Mouse (Mus musculus): ENCODE measurements around the gene Adgrf2.

The Adgrf2 gene

GRCm38 (mm10) chr17:42741801-42742217, at the start of gene Adgrf2:
Gene Adgrf2 (minus strand): TSS chr17:42742179.
- DNase-seq (ENCODE audit: low spot score in 2 of 2): no peak

DNA sequence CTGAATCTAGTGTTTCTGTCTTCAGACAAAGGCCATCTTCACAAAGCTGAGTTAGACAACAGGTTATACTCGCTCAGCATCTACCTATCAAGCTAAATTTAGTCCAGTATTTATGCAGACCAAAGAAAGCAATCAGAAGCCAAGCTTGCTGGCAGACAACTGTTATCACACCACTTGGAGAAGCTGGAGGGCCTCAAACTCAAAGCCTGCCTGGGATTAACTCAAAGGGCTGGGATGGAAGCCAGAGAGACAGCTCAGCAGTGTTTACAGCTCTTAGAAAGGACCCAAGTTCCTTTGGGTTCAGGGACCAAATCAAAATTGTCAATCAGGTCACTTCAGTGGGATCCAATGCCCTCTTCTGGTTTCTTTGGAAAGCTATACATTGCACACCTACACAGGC, 48.8 kb upstream of the Adgrf2 start:
- DNase-seq (ENCODE audit: low spot score in 2 of 2): no peak

GRCm38 (mm10) chr17:42789723-42790122, 47.7 kb upstream of the Adgrf2 start:
- no peak for DNase-seq (ENCODE audit: low spot score in 2 of 2)

DNA sequence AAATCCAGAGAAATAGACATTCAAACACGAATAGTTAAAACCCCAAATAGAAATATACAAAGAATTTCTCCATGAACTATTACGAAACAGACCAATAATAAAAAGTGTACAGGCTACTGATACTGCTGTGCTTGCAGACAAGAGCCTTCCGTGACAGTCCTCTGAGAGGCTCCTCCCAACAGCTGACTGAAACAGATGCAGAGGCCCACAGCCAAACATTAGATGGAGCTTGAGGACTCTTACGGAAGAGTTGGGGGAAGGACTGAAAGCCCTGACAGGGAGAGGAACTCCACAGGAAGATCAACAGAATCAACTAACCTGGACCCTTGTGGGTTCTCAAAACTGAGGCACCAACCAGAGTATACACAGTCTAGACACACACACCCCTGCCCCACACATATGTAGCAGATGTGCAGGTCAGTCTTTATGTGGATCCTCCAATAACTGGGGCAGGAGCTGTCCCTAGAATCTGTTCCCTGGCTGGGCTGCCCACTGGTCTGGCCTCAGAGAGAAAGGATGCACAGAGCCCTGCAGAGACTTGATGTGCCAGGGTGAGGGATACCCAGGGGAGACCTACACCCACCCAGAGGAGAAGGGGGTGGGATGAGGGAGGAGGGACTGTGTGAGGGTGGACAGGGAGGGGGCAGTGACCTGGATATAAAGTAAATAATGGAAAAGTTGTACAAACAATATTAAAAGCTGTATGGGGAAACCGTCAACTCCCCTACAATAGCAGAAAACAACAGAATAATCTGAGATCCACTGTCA, 46.9 kb upstream of the Adgrf2 start:
- DNase-seq (ENCODE audit: low spot score in 2 of 2): no peak

- peak in 1 of 2 experiments; percentile 61 for DNase-seq (ENCODE audit: low spot score in 2 of 2)
Observed at GRCm38 (mm10) chr17:42782156-42782757, 40.3 kb upstream of the Adgrf2 start.

DNA sequence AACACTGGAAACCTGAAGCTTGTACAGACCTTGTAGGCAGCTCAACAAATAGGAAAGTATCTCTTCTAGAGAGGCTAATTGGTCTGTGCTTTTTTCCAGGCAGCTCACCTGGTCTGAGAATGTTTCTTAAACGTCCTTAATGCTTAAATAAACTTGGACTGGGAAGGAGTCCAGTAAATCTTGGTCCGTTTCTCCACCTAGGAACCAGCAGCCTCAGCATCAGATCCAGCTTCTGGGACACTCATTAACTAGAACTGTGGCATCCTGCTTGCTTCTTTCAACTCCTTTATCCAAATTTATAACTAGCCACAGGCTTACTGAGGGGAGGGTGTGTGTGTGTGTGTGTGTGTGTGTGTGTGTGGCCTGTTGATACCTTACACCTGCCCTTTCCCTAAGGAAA, 11.8 kb upstream of the Adgrf2 start:
- DNase-seq (ENCODE audit: low spot score in 2 of 2): no peak

GRCm38 (mm10) chr17:42752173-42752572, 10.2 kb upstream of the Adgrf2 start:
- no peak for DNase-seq (ENCODE audit: low spot score in 2 of 2)

- no peak for DNase-seq (ENCODE audit: low spot score in 2 of 2)
Observed at GRCm38 (mm10) chr17:42745657-42746420, 3.9 kb upstream of the Adgrf2 start.

- no peak for DNase-seq (ENCODE audit: low spot score in 2 of 2)
Observed at GRCm38 (mm10) chr17:42742823-42743222, 844 bp upstream of the Adgrf2 start.

DNA sequence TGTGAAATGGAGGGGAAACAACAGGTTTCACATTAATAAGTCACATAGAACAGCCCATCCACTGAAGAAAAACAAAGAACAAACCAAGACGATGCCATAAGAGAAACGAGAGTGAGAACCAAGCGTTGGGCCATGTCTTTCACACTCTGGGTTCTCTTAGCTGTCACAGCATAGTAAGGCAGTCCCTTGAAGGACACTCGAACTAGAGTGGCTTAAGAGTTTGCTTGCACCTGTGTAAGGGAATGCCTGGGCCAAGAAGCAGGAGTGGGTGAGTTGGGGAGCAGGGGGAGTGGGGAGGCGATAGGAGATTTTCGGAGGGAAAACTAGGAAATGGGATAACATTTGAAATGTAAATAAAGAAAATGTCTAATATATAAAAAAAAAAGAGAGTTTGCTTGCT, 3.2 kb downstream of the Adgrf2 start:
- DNase-seq (ENCODE audit: low spot score in 2 of 2): no peak

DNA sequence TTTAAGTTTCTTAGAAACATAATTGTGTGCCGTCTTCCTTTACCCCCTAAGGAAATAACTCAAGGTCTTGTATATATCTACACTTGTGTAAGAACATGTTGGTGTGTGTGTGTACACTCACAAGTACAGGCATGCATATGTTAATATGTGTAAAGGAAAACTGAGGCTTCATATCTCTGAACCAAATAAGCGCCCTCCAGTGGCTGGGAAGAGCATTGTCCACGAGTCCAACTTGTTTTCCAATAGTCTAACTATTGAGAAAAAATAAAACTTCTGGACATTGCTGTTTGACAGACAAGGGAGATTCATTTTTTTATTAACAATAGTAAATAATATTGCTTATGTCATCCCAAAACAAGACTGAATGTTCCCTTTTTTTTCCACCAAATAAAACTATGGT, 24.8 kb downstream of the Adgrf2 start:
- DNase-seq (ENCODE audit: low spot score in 2 of 2): no peak

- DNase-seq (ENCODE audit: low spot score in 2 of 2): no peak
Observed at GRCm38 (mm10) chr17:42714991-42715390, 27.0 kb downstream of the Adgrf2 start.

DNA sequence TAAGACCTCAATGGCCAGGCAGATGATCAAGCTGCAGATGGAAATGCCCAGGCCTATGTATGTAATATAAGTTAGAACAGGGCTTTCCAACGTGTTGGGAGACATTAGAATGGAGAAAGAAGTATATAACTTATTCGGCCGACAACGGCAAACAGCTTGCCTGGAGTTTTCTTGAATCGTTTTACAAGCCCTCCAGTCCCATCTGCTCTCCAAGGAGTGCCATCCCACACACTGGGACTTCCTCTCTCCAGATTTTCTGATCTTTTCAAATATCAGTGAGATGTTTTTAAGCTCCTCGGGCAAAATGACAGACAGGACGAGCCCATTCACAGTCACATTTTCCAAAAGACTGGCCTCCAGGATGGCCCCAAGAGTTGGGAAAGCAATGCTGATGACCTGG, 31.3 kb downstream of the Adgrf2 start:
- no peak for DNase-seq (ENCODE audit: low spot score in 2 of 2)

DNA sequence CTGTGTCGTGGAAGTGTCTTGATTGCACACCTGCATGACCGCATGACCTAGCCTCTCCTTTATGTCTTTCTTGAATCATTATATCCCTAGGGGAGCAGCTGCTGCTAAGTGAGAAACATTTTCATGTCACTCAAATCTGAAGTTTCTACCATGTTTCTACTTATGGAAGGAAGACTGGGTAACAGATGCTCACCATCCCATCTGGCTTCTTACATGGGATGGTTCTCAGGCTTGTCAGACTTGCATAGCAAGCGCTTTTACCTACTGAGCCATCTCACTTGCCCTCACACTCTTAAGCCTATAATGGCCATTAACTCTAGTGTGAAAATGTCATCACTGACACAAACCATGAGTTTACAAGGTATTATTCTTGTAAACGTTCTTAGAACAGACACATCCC, 36.4 kb downstream of the Adgrf2 start:
- DNase-seq (ENCODE audit: low spot score in 2 of 2): no peak

GRCm38 (mm10) chr17:42702198-42702597, 39.8 kb downstream of the Adgrf2 start:
- no peak for DNase-seq (ENCODE audit: low spot score in 2 of 2)

- no peak for DNase-seq (ENCODE audit: low spot score in 2 of 2)
Observed at GRCm38 (mm10) chr17:42694730-42695129, 47.2 kb downstream of the Adgrf2 start.

- no peak for DNase-seq (ENCODE audit: low spot score in 2 of 2)
Observed at GRCm38 (mm10) chr17:42692136-42692535, 49.8 kb downstream of the Adgrf2 start, which contains the start of gene Adgrf4. Gene Adgrf4 (minus strand): TSS chr17:42692284.

- no peak for DNase-seq (ENCODE audit: low spot score in 2 of 2)
Observed at GRCm38 (mm10) chr17:42690531-42690930, 51.4 kb downstream of the Adgrf2 start.
